Mouse (Mus musculus) heart, embryonic 14.5 days (tissue): ENCODE results near the gene Vamp2. TPM values are rescaled to one million over a fixed set of nuclear protein-coding genes. Genes with fewer than 3 reads are reported as not detected.

Experiments used
- ATAC-seq: fragments of 200-750 bp; cut with Nextera tagmentation; 2 replicates; pipeline ENCODE4 v1.8.0; 2017; ENCODE audit warnings: low read depth, moderate TSS enrichment; ENCODE audit not compliant: insufficient number of reproducible peaks, insufficient read depth, low FRiP score
- H3K27ac ChIP-seq, 2 experiments: fragments of 200-500 bp in 1 of 2; fragments of 300-500 bp in 1 of 2; sonication (generic) in 1 of 2; replicated peaks in 1 of 2; 2 replicates each; pipeline ENCODE4 v1.5.1; 2012 to 2014; ENCODE audit warnings: low read depth in 2 of 2, low read length in 2 of 2, control low read depth in 1 of 2, mild to moderate bottlenecking in 1 of 2, mixed read lengths in 1 of 2; ENCODE audit not compliant: control insufficient read depth in 1 of 2, insufficient read depth in 1 of 2
- H3K27me3 ChIP-seq: fragments of 300-500 bp; sonication (generic); 2 replicates; pipeline ENCODE4 v1.6.1; 2014; ENCODE audit warnings: mild to moderate bottlenecking, low read length, control low read depth; ENCODE audit not compliant: control insufficient read depth, insufficient read depth
- H3K36me3 ChIP-seq: fragments of 300-500 bp; sonication (generic); 2 replicates; pipeline ENCODE4 v1.6.1; 2014; ENCODE audit warnings: mild to moderate bottlenecking, control low read depth, low read length, mixed read lengths; ENCODE audit not compliant: control insufficient read depth, insufficient read depth
- H3K4me1 ChIP-seq, 2 experiments: fragments of 200-500 bp in 1 of 2; fragments of 300-500 bp in 1 of 2; sonication (generic) in 1 of 2; 2 replicates each; pipeline ENCODE4 v1.6.1; 2012 to 2014; ENCODE audit warnings: low read length in 2 of 2, control low read depth in 1 of 2, mixed read lengths in 1 of 2; ENCODE audit not compliant: control insufficient read depth in 2 of 2, insufficient read depth in 2 of 2
- H3K4me2 ChIP-seq: fragments of 300-500 bp; sonication (generic); 2 replicates; pipeline ENCODE4 v1.6.1; 2014; ENCODE audit warnings: mild to moderate bottlenecking, low read length
- H3K4me3 ChIP-seq, 2 experiments: fragments of 200-500 bp in 1 of 2; fragments of 300-500 bp in 1 of 2; sonication (generic) in 1 of 2; 2 replicates each; pipeline ENCODE4 v1.5.1; 2012 to 2014; ENCODE audit warnings: low read length in 2 of 2, mild to moderate bottlenecking in 2 of 2, control low read depth in 1 of 2, low read depth in 1 of 2, moderate library complexity in 1 of 2; ENCODE audit not compliant: control insufficient read depth in 1 of 2, insufficient read depth in 1 of 2
- H3K9ac ChIP-seq: fragments of 300-500 bp; sonication (generic); 2 replicates; pipeline ENCODE4 v1.6.1; 2014; ENCODE audit warnings: mild to moderate bottlenecking, low read length
- H3K9me3 ChIP-seq: fragments of 300-500 bp; sonication (generic); 2 replicates; pipeline ENCODE4 v1.6.1; 2016; ENCODE audit warnings: low read length, control low read depth; ENCODE audit not compliant: control insufficient read depth
- WGBS: fragments of 180-500 bp; shearing (Covaris S2); extraction: QIAGEN DNeasy Blood & Tissue Kit; methylation state at CpG from one replicate; pipeline ENCODE4 v1.1.7; 2014; 5-methylcytosine and 5-hydroxymethylcytosine counted together
- polyA plus RNA-seq: library from polyadenylated mRNA; unstranded; fragments of >200 nt; fragmentation: Nextera tagmentation; extraction: Ambion mirVana; gene quantifications from 2 replicates; pipeline ENCODE4 v1.2.1, GENCODE M21; 2014

Gene Vamp2
- polyA plus RNA-seq, 1 experiment from 2014 or later: 93.9 TPM

DNA sequence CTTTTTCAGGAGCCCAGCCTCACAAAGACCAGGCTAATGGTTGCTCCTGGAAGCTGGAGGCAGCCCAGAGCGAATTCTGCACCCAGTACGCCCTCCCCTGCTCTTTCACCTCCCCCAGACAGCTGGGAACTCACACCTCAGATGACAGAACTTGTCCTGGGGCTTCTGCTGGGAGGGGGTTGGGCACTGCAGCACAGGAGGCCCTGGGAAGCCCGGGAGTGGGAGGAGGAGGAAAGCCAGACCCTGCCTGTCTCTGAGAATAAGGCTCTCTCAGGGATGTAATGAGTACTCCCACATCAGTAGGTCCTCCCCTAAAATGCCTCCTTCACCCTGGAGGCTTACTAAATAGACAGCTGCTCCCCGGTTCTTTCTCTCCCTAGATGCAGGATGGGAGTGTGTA lies 1.2 kb upstream of the Vamp2 start:
- H3K9ac ChIP-seq: no peak overlapping the region; the same call in 1 of the 2 replicates

DNA sequence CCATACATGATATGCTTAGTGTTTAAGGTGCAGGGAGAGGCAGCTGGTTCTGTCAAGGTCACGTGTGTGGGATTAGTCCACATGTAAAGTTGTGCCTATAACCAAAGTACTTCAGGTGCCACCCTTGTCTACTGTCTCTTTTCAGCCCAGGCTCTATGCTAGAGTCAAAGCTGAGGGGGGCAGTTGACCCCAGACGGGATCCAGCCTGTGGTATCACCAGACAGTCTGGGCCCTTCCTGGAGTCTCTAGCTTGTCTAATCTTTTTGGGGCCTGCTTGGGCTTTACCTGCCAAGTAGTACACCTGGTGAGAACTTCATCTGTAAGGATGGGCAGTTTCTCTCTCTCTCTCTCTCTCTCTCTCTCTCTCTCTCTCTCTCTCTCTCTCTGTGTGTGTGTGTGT lies 693 bp upstream of the Vamp2 start:
- H3K4me1 ChIP-seq: peaks cover 19 to 39% of the 10 kb centered on the region in 2 experiments
- ATAC-seq: no peak
- H3K9ac ChIP-seq: 0 out of 2 replicates have a peak overlapping the region, but pooled peaks have one; percentile 100
- H3K9me3 ChIP-seq: no peaks in the 10 kb centered on the region
- peak overlapping the region; percentile 49 to 98 for H3K27ac ChIP-seq
- H3K4me3 ChIP-seq: no peak overlapping the region
- peaks cover 31% of the 10 kb centered on the region for H3K36me3 ChIP-seq
- no peaks in the 10 kb centered on the region for H3K27me3 ChIP-seq
- WGBS: 58% methylated on average over 2 of the region's 2 CpGs
- peak overlapping the region; percentile 91 for H3K4me2 ChIP-seq

More for the DNA sequence above, 1.2 kb upstream of the Vamp2 start:
- no peak overlapping the region for H3K4me3 ChIP-seq
- ATAC-seq: no peak
- peaks cover 28% of the 10 kb centered on the region for H3K36me3 ChIP-seq
- no peaks in the 10 kb centered on the region for H3K27me3 ChIP-seq
- WGBS: 31% methylated on average over 4 of the region's 4 CpGs
- no peaks in the 10 kb centered on the region for H3K9me3 ChIP-seq
- 0 out of 2 replicates have a peak overlapping the region, but pooled peaks have one; percentile 91 for H3K4me2 ChIP-seq
- H3K4me1 ChIP-seq: peaks cover 19 to 39% of the 10 kb centered on the region in 2 experiments
- peak overlapping the region; percentile 51 to 98 for H3K27ac ChIP-seq

DNA sequence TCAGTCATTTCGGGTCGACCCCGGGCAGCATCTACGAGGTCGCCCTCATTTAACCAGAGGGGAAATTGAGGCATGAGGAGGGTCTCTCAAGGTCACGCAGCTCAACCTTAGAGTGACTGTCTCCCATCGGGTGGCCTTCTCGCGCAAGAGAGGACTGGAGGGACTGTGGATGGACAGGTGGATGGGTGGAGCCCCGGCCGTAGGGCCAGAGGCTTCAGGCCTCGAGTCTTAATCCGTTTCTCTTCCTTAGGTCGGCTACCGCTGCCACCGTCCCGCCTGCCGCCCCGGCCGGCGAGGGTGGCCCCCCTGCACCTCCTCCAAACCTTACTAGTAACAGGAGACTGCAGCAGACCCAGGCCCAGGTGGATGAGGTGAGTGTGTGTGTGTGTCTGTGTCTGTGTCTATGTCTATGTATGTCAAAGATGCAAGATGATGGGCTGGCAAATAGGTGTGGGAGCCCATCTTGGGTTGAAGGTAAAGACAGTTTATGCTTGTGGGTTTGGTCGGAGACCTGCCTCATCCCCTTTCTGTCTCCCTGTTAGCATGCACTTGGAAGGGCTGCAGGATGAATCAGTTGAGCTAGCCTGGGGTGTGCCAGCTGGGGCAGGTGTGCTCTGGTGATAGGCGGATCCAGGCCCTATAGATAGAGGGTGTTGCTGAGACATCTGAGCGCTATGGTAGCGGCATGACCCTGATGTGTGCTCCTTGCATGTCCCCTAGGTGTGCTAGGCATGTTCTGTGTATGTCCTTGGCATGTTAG lies 746 bp downstream of the Vamp2 start:
- Histone ChIP-seq H3K4me2 (peak overlapping the region; percentile 91), H3K9me3 (no peaks in the 10 kb centered on the region), H3K27ac (peak overlapping the region; percentile 96 to 98), H3K9ac (peak overlapping the region; percentile 100), H3K4me1 (peaks cover 19 to 39% of the 10 kb centered on the region in 2 experiments), H3K36me3 (peaks cover 34% of the 10 kb centered on the region), H3K4me3 (peak overlapping the region; percentile 90 to 100), H3K27me3 (no peaks in the 10 kb centered on the region)
- peak; percentile 39; the same call in 1 of the 2 replicates for ATAC-seq
- 6% methylated on average over 25 of the region's 25 CpGs for WGBS

DNA sequence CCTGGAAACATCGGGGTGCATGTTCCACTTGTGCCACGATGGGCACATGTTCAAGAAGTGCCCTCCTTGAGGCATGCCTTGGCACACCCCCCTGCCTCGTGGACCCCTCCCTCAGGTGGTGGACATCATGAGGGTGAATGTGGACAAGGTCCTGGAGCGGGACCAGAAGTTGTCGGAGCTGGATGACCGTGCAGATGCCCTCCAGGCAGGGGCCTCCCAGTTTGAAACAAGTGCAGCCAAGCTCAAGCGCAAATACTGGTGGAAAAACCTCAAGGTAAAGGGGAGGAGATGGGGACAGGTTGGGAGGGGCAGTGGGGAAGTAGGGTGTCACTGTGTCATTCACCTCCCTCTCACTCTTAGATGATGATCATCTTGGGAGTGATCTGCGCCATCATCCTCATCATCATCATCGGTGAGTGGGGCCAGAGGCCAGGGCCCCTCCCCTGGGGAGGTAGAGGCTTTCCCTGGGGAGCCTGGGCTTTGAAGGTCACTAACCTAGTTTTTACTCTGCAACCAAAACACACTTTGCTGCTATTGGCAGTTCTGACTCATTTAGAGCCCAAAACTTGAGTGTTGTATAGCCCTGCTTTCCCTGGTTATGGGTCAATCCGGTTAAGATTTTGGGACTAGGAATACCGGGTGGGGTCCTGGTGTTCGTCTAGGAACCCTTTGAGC lies 1.5 kb downstream of the Vamp2 start:
- Histone ChIP-seq H3K9ac (peak overlapping the region; percentile 100), H3K4me1 (peaks cover 19 to 44% of the 10 kb centered on the region in 2 experiments), H3K27ac (no peak overlapping the region), H3K4me3 (peak overlapping the region; percentile 90 to 100), H3K9me3 (no peaks in the 10 kb centered on the region), H3K27me3 (no peaks in the 10 kb centered on the region), H3K4me2 (peak overlapping the region; percentile 91), H3K36me3 (peaks cover 34% of the 10 kb centered on the region)
- 78% methylated on average over 12 of the region's 12 CpGs for WGBS
- ATAC-seq: no peak

DNA sequence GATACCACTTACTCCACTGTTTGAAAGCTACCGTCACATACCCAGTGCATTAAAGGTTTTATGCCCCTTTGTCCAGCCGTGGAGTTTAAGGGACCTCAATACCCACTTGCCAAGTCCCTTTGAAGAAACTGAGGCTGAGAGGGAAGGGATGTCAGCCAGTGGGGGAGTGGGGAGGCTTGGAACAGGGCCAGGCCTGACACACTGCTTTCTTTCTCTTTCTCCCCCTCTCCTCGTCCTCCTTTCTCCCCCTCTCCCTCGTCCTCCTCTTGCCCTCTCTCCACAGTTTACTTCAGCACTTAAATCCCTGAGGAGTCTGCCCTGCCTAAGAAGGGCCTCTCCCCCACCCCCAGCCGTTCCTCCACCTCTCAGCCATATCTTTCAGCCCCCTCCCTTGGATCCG lies 2.1 kb downstream of the Vamp2 start:
- Histone ChIP-seq H3K4me2 (peak overlapping the region; percentile 91; the same call in 1 of the 2 replicates), H3K27ac (no peak overlapping the region), H3K27me3 (no peaks in the 10 kb centered on the region), H3K4me1 (peaks cover 19 to 44% of the 10 kb centered on the region in 2 experiments), H3K9me3 (no peaks in the 10 kb centered on the region), H3K4me3 (no peak overlapping the region), H3K9ac (no peak overlapping the region), H3K36me3 (peaks cover 34% of the 10 kb centered on the region)
- no peak for ATAC-seq
- 54% methylated on average over 6 of the region's 6 CpGs for WGBS

DNA sequence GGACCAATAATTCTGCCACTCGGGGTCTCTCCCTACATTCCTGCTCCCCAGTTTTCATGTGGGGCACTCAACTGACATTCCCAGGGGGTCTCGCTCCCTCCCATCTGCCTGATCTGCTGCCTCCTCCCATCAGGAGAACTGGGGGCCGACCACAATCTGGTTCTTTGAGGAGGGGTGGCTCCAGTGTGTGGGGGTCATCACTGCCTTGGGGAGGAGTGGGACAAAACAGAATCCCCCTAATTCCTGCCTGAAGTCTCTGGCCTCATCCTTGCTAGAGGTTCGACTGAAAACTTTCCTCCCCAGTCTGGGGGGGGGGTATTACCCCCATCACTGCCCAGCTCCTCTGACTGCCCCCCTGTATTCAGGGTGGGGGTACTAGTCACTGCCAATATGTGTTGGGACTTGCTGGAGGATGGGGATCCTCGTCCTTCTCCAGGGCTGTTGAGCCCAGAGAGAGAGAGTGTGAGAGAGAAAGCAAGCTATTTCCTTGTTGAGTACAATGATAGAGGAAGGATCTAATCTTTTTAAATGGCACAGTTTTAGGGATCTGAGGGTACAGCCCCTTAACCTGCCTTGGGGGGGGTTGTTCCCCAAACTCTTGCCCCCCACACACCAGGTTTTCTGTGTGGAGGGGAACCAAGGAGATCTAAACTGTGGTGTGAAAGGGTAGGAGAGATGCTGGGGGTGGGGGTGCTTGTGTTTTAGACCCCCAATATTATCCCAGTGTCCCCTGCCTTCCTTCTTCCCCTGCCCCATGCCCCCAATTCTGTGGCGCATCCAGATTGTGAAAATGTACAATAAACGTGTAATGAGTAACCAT lies 3.5 kb downstream of the Vamp2 start:
- Histone ChIP-seq H3K4me1 (peaks cover 17 to 46% of the 10 kb centered on the region in 2 experiments), H3K27me3 (no peaks in the 10 kb centered on the region), H3K9ac (no peak overlapping the region), H3K4me3 (no peak overlapping the region), H3K36me3 (peaks cover 34% of the 10 kb centered on the region), H3K9me3 (no peaks in the 10 kb centered on the region), H3K4me2 (no peak overlapping the region), H3K27ac (no peak overlapping the region; a peak in 1 of 4 replicates)
- ATAC-seq: no peak
- 61% methylated on average over 7 of the region's 7 CpGs for WGBS

DNA sequence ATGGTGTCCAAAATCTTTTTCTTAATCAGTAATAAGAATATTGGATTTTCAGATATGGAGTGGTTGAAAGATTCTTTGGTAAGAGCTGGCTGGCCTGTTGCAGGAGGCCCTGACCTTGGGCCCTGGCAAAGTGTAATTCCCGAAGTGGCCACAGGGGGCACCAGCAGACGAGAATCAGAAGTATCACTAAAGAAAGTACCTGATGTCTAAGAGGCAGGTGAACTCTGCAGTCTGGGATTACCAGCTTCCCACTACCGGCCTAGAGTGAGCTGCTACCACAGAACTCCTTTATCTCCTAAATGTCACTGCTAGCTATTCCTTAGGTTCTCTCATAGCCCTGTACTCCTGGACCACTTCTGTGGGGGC lies 4.1 kb downstream of the Vamp2 start:
- no peak overlapping the region for H3K9ac ChIP-seq
- WGBS: 3% methylated on average over 3 of the region's 3 CpGs
- peaks cover 34% of the 10 kb centered on the region for H3K36me3 ChIP-seq
- no peaks in the 10 kb centered on the region for H3K9me3 ChIP-seq
- H3K4me2 ChIP-seq: no peak overlapping the region
- peaks cover 16 to 42% of the 10 kb centered on the region in 2 experiments for H3K4me1 ChIP-seq
- H3K4me3 ChIP-seq: no peak overlapping the region
- peak overlapping the region in 1 of 2 experiments; percentile 39; a peak in 1 of 4 replicates for H3K27ac ChIP-seq
- no peaks in the 10 kb centered on the region for H3K27me3 ChIP-seq
- no peak for ATAC-seq
